Mouse (Mus musculus) left cerebral cortex, adult 11 months (tissue): ENCODE measurements at regions not wholly inside any gene's neighbourhood (a gene's known extent, or its start where the extent isn't known, plus 50 kb on each side); places are given as distances from the start of the nearest gene placed in this dataset.
A peak's percentile ranks its signal among the peaks of the same experiment; 100 is the strongest.
"Not testable (repeated sequence)": the region's sequence is repeated elsewhere in the genome, so short reads cannot be mapped to it uniquely, and the experiment has no call there.

Experiments
- DNase-seq: peaks from one replicate; pipeline ENCODE4 v3.0.0; 2022; ENCODE audit warnings: low spot score

GRCm38 (mm10) chr2:10998798-10999197 lies 173.1 kb upstream of the Prkcq start:
- no peak for DNase-seq

DNA sequence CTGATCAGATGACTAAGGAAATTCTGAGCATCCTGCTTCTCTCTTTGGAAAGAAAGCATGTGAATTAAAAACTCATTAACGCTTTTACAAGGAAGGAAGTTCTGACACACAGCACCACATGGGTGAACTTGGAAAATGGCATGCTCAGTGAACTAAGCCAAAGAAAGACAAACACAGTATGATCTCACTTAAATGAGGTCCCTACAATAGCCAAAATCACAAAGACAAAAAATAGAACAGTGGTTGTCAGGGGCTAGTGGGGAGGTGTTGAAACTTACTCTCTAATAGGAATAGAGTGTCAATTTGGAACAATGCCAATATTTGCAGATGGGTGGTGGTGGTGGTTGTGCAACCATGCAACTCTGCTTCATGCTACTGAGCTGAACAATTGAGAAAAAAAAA lies 172.7 kb upstream of the Prkcq start:
- DNase-seq = no peak

DNA sequence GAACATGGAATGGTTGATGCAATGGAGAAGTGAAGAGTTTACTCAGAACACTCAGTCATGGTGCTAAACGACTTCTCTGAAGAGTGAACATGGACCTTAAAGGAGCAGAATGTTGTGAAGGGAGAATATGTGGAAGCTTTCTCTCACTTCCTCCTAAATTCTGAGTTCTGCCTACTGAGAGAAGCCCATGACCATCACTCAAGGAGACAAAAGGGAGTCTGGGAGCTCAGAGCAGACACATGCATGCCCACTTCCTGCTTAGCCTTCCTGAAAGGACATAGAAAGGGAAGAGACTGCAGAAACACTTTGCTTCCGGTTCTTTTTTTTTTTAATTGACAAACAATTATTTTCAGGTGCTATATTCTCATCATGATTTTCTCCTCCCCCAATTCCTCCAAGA lies 166.1 kb upstream of the Prkcq start:
- DNase-seq = no peak

- no peak for DNase-seq
Observed at GRCm38 (mm10) chr2:11011041-11011962, 160.6 kb upstream of the Prkcq start.

GRCm38 (mm10) chr2:11012312-11012860 lies 159.5 kb upstream of the Prkcq start:
- no peak for DNase-seq

DNA sequence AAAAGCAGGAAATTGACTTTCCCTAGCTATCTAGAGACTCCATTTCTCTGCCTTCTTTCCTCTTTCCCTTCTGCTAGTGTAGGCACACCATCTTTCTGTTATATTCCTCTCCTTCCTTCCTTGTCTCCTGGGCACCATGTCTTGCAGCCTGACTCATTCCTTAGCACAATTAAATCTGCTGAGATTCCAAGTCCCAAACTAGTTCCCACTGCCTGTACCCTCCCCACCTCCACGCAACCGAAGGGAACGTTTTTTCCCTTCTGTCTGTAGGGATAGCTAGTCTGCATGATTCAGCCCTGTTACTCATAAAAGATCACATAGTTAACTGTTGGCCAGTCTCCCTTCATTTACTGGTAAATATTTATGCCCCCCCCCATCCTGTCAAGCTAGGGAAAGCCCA lies 158.8 kb upstream of the Prkcq start:
- DNase-seq = no peak

GRCm38 (mm10) chr2:11016446-11016845 lies 155.5 kb upstream of the Prkcq start:
- DNase-seq = no peak

DNA sequence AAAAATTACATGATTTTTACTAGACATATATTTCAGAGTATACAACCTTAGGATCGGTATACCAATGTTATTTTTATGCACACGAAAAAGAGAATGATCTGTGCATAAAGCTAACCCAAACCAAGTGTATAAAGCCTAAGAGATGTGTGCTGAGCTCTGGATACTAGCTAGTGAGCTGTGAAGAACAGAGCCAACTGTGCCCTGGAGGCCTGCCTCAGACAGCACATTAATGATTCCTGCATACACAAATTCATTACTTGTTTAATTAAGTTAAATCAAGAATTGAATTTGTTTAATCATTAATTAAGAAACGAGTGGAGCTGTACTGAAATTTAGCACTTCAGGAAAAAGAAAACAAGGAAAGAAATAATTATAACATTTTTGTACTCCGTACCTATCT lies 139.0 kb upstream of the Prkcq start:
- no peak for DNase-seq

DNA sequence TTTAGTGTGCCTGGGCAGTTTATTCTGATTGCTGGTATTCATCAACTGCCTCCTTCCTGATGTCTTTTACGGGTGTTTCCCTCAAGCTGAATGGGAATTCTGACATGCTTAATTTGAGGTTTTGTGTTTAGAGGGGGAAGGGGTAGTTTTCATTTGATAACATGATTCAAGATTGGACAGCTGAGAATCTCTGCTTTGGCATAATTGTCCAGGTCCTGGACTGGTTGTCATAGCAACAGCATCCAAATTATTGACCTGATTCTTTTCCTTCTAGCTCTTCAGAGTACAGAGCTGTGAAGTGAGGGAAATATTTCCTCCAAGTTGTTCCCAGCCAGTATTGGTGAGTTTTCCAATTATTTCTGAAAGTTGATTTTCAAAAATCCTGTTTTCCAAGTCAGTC lies 137.7 kb upstream of the Prkcq start:
- no peak for DNase-seq

DNA sequence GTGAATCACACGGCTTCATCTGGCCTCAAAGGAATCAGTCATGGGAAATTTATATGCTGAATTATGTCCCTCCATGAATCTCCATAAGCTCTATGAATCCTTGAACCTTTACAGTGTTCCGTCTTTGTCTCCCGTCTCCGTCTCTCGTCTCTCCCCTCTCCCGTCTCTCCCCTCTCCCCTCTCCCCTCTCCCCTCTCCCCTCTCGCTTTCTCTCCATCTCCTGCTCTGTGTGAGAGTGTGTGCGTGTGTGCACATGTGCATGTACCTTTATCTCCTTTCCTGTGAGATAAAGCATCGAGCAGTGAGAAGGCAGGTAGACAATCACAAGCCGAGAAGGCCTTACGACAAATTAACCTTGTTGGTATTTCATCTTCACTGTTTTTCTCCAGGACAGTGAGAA lies 134.6 kb upstream of the Prkcq start:
- DNase-seq = no peak

DNA sequence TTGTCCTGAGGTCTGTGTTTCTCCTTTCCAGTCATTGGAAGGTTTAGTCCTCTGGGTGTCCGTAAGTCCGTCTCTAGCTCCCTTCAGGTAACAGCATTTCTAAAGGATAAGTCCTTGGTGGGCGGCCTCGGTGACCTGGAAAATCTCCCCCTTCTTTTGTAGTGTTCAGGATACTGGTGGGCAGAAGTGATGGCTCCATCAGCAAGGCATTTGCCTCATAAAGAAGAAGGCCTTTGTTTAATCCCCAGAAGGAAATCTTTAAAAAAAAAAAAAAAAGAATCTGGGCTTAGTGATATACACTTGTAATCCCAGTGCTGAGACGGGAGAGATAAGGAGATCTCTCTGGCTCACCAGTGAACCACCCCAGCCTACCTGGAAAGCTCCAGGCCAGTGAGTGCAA lies 133.5 kb upstream of the Prkcq start:
- no peak for DNase-seq

GRCm38 (mm10) chr2:11040005-11040404 lies 131.9 kb upstream of the Prkcq start:
- no peak for DNase-seq

- DNase-seq = no peak
Observed at GRCm38 (mm10) chr2:11044727-11045274, 127.1 kb upstream of the Prkcq start.

DNA sequence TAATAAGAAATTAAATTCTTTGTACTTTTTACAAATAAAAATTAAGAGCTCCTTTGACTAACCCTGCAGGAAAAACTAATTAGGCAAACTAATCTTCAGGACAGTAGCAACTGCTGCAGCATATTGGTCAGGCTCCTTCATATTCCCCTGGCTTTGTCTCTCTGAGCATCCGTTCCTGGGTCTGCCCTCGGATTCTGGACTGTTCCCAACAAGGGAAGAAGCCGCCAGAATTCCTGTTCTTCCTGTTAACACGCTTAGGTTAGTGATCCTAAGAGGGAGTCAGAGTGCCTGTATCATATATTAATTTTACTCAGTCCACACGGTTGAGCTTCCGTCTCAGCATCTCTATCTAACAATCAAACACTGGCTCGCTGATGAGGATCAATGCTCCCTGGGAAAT lies 120.3 kb upstream of the Prkcq start:
- no peak for DNase-seq

- peak; percentile 25 for DNase-seq
Observed at GRCm38 (mm10) chr2:11059731-11060425, 112.0 kb upstream of the Prkcq start.

- DNase-seq = no peak
Observed at GRCm38 (mm10) chr2:11067384-11067783, 104.5 kb upstream of the Prkcq start.

DNA sequence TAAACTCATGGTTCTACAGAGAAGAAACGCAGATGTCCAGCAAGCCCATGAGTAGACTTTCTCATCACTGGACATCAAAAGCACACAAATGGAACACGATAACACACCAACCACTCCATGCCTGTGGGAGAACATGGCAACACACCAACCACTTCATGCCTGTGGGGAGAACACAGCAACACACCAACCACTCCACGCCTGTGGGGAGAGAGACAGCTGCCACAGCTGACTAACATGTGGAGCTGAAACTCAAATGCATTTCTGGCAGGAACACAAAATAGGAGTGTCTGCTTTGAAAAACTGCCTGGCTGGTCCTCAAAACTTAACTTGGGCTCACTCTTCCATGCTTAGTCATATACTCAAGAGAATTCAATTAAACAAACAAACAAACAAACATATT lies 88.4 kb upstream of the Prkcq start:
- no peak for DNase-seq

GRCm38 (mm10) chr2:11086996-11087395 lies 84.9 kb upstream of the Prkcq start:
- DNase-seq = no peak

- DNase-seq = not testable (repeated sequence)
Observed at GRCm38 (mm10) chr2:11099834-11100622, 71.9 kb upstream of the Prkcq start.

DNA sequence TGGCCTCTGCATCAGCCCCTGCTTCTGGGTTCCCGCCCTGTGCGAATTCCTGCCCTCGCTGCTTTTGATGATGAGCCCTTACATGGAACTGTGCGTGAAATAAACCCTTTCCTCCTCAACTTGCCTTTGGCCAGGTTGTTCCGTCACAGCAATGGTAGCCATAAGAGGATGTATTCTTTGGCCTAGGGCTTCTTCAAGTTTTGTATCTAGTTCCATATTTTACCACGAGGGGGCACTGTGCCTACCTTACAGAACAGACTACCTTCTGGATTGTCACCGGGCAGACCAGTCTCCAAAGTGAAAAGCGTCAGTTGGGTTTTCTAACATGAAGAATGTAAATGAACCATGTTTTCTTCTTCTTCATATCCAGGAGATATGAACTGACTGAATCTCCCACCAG lies 58.7 kb upstream of the Prkcq start:
- peak; percentile 58 for DNase-seq

DNA sequence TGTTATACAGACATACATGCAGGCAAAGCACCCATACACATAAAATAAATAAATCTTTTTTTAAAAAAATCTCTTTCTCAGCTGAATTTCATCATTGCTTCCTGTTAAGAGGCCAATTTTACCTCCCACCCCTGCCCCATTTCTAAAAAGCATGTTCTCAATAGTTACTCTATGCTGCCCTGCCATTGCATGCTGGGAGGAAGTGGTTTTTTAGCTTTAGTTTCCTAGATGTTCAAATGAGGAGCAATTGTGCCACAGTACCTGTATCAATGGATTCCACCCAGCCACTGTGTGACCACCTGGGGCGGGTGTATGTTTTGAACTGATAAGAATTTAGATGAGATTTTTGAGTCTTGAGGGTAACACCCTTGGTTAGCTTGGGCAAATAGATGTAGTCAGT lies 53.3 kb upstream of the Prkcq start:
- no peak for DNase-seq

DNA sequence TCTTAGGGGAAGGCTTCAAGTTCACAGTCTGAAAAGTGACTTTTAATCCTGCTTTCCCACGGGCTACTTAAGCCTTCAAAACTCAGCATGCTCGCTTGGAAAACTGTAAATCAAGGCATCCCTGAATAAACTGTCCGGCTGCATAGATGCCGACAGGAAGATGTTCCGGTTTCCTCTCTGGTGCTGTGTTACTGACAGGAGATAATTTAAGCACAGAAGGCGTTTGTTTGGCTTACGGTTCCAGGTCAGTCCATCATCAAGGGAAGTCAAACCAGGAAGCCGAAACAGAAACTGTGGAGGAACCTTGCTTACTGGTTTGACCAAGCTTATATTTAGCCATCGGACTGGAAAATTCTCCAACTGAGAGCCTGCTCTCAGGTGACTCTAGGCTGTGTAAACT lies 52.6 kb upstream of the Prkcq start:
- no peak for DNase-seq
